Mouse (Mus musculus): Measurements from ENCODE around the gene Gm5751. TPM values are rescaled to one million over a fixed set of nuclear protein-coding genes. Genes with fewer than 3 reads are reported as not detected.
A peak's percentile ranks its signal among the peaks of the same experiment; 100 is the strongest.
"Not testable (repeated sequence)": the region's sequence is repeated elsewhere in the genome, so short reads cannot be mapped to it uniquely, and the experiment has no call there.

The Gm5751 gene
- polyA plus RNA-seq (2015; fragmentation: Nextera tagmentation; extraction: Ambion mirVana) = not detected in 2 replicates

DNA sequence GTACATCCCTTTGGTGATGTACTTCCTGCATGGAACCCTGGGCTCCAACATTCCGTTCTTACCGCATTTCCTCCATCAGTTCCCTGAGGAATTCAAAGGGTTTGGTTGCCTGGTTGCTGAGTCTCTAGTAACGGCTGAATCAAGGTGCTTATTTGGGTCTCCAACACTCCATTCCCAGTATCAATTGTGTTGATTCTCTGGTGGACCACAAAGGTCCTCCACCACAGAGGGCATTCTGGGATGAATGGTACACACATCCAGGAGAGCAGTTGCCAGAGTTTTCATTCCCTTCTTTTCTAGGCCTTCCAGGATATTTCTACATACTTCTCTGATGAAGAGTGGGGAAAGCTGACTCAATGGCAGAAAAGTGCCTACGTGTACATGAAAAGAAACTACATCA lies at the start of gene Gm5751:
TSS of gene Gm5751 (plus strand) at position 301 of the 400 bp plus-strand sequence.
- not testable (repeated sequence) for H3K9ac ChIP-seq (ENCODE audit: low read depth, low read length); H3K27me3 ChIP-seq (replicated peaks; ENCODE audit: control insufficient read depth, insufficient read depth, low read length); H3K4me1 ChIP-seq (ENCODE audit: control insufficient read depth, insufficient read depth, low read depth, low read length); H3K4me2 ChIP-seq (ENCODE audit: low read length); H3K27ac ChIP-seq (ENCODE audit: low read depth, low read length); ATAC-seq; H3K9me3 ChIP-seq (ENCODE audit: control insufficient read depth, low read length); H3K36me3 ChIP-seq (ENCODE audit: control insufficient read depth, insufficient read depth, low read length); H3K4me3 ChIP-seq (ENCODE audit: low read length)
- 88% methylated on average over 3 of the region's 4 CpGs for WGBS

GRCm38 (mm10) chrX:8832043-8832442 lies 42.0 kb upstream of the Gm5751 start:
- ATAC-seq = no peak
- Histone ChIP-seq H3K27ac (ENCODE audit: low read depth, low read length) (no peak overlapping the region), H3K4me2 (ENCODE audit: low read length) (no peak overlapping the region), H3K36me3 (ENCODE audit: control insufficient read depth, insufficient read depth, low read length) (no peaks in the 10 kb centered on the region), H3K4me3 (ENCODE audit: low read length) (no peak overlapping the region), H3K9me3 (ENCODE audit: control insufficient read depth, low read length) (no peaks in the 10 kb centered on the region), H3K27me3 (replicated peaks; ENCODE audit: control insufficient read depth, insufficient read depth, low read length) (no peaks in the 10 kb centered on the region), H3K4me1 (ENCODE audit: control insufficient read depth, insufficient read depth, low read depth, low read length) (no peaks in the 10 kb centered on the region), H3K9ac (ENCODE audit: low read depth, low read length) (no peak overlapping the region)

- no peaks in the 10 kb centered on the region for H3K27me3 ChIP-seq (replicated peaks; ENCODE audit: control insufficient read depth, insufficient read depth, low read length)
- H3K27ac ChIP-seq (ENCODE audit: low read depth, low read length) = no peak within 1 kb of the TSS
- no peak within 1 kb of the TSS for H3K4me2 ChIP-seq (ENCODE audit: low read length)
- no peaks in the 10 kb centered on the region for H3K9me3 ChIP-seq (ENCODE audit: control insufficient read depth, low read length)
- H3K4me3 ChIP-seq (ENCODE audit: low read length) = no peak within 1 kb of the TSS
- 93% methylated on average over 1 of the region's 1 CpGs for WGBS
- no peak for ATAC-seq
- no peak within 1 kb of the TSS for H3K9ac ChIP-seq (ENCODE audit: low read depth, low read length)
- H3K36me3 ChIP-seq (ENCODE audit: control insufficient read depth, insufficient read depth, low read length) = no peaks in the 10 kb centered on the region
- no peaks in the 10 kb centered on the region for H3K4me1 ChIP-seq (ENCODE audit: control insufficient read depth, insufficient read depth, low read depth, low read length)
Observed at GRCm38 (mm10) chrX:8843694-8844093, 30.4 kb upstream of the Gm5751 start, which contains the start of gene Gm6592. TSS of gene Gm6592 (plus strand) at chrX:8843994.

- 87% methylated on average over 10 of the region's 10 CpGs for WGBS
- ATAC-seq = no peak
- H3K9ac ChIP-seq (ENCODE audit: low read depth, low read length) = no peak overlapping the region
Observed at GRCm38 (mm10) chrX:8852486-8852885, 21.6 kb upstream of the Gm5751 start.

DNA sequence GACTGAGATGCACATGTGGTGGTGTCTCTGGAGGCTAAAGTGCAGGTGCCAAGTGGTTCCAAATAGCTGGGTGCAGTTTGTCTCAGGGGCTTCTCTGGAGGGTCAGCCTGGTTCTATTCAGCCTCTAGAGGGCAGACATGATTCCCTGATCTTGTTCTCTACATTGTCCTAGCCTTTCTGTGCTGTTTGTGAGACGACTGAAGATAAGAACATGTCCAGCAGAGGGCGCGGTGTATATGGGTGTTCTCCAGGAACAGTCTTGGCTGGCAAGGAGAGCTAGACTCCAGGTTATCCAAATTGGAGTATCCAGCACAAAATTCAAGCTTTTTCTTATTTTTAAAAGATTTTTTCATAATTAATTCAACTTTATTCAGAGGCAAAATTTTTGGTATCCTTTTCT lies 9.7 kb upstream of the Gm5751 start:
- H3K4me3 ChIP-seq (ENCODE audit: low read length); H3K4me2 ChIP-seq (ENCODE audit: low read length); H3K9ac ChIP-seq (ENCODE audit: low read depth, low read length); H3K27ac ChIP-seq (ENCODE audit: low read depth, low read length); H3K4me1 ChIP-seq (ENCODE audit: control insufficient read depth, insufficient read depth, low read depth, low read length); H3K9me3 ChIP-seq (ENCODE audit: control insufficient read depth, low read length); H3K36me3 ChIP-seq (ENCODE audit: control insufficient read depth, insufficient read depth, low read length); ATAC-seq; H3K27me3 ChIP-seq (replicated peaks; ENCODE audit: control insufficient read depth, insufficient read depth, low read length): not testable (repeated sequence)
- 2% methylated on average over 3 of the region's 3 CpGs for WGBS

More at GRCm38 (mm10) chrX:8852486-8852885, 21.6 kb upstream of the Gm5751 start:
- Histone ChIP-seq H3K27me3 (replicated peaks; ENCODE audit: control insufficient read depth, insufficient read depth, low read length) (no peaks in the 10 kb centered on the region), H3K4me3 (ENCODE audit: low read length) (no peak overlapping the region), H3K4me1 (ENCODE audit: control insufficient read depth, insufficient read depth, low read depth, low read length) (no peaks in the 10 kb centered on the region), H3K36me3 (ENCODE audit: control insufficient read depth, insufficient read depth, low read length) (no peaks in the 10 kb centered on the region), H3K9me3 (ENCODE audit: control insufficient read depth, low read length) (no peaks in the 10 kb centered on the region), H3K27ac (ENCODE audit: low read depth, low read length) (no peak overlapping the region), H3K4me2 (ENCODE audit: low read length) (no peak overlapping the region)

DNA sequence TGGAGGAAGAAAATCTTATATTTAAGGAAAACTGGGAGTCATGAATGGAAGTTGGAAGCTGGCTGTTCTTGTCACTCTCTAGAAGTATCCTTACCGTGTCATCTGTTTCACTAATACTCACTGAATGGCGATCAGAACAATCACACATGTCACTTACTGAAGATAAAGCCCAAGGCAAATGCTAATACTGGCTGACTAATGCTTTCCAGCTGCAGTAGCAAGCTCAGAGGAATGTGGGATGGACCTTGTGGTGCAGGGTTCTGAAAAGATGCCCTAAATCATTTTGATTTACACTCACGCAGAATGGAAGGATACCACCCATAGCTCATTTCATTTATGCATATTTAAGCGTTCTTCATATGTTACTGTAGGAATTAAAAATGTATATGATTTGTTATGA lies 10.3 kb downstream of the Gm5751 start:
- 80% methylated on average over 4 of the region's 4 CpGs for WGBS
- no peak for ATAC-seq

GRCm38 (mm10) chrX:8891975-8892342 lies 17.9 kb downstream of the Gm5751 start:
- Histone ChIP-seq H3K4me1 (ENCODE audit: control insufficient read depth, insufficient read depth, low read depth, low read length) (no peaks in the 10 kb centered on the region), H3K27ac (ENCODE audit: low read depth, low read length) (peak overlapping the region; percentile 87), H3K9ac (ENCODE audit: low read depth, low read length) (peak overlapping the region; percentile 85; the same call in 1 of the 2 replicates), H3K9me3 (ENCODE audit: control insufficient read depth, low read length) (peaks cover 4% of the 10 kb centered on the region; the same call in 1 of the 2 replicates), H3K36me3 (ENCODE audit: control insufficient read depth, insufficient read depth, low read length) (no peaks in the 10 kb centered on the region), H3K27me3 (replicated peaks; ENCODE audit: control insufficient read depth, insufficient read depth, low read length) (no peaks in the 10 kb centered on the region), H3K4me3 (ENCODE audit: low read length) (peak overlapping the region; percentile 59), H3K4me2 (ENCODE audit: low read length) (peak overlapping the region; percentile 72)
- WGBS = 37% methylated on average over 4 of the region's 9 CpGs
- ATAC-seq = peak; percentile 63

More for the DNA sequence above, 10.3 kb downstream of the Gm5751 start:
- Histone ChIP-seq H3K4me1 (ENCODE audit: control insufficient read depth, insufficient read depth, low read depth, low read length) (no peaks in the 10 kb centered on the region), H3K4me3 (ENCODE audit: low read length) (no peak overlapping the region), H3K36me3 (ENCODE audit: control insufficient read depth, insufficient read depth, low read length) (no peaks in the 10 kb centered on the region), H3K9me3 (ENCODE audit: control insufficient read depth, low read length) (no peaks in the 10 kb centered on the region), H3K27me3 (replicated peaks; ENCODE audit: control insufficient read depth, insufficient read depth, low read length) (no peaks in the 10 kb centered on the region), H3K9ac (ENCODE audit: low read depth, low read length) (no peak overlapping the region), H3K27ac (ENCODE audit: low read depth, low read length) (no peak overlapping the region), H3K4me2 (ENCODE audit: low read length) (no peak overlapping the region)

DNA sequence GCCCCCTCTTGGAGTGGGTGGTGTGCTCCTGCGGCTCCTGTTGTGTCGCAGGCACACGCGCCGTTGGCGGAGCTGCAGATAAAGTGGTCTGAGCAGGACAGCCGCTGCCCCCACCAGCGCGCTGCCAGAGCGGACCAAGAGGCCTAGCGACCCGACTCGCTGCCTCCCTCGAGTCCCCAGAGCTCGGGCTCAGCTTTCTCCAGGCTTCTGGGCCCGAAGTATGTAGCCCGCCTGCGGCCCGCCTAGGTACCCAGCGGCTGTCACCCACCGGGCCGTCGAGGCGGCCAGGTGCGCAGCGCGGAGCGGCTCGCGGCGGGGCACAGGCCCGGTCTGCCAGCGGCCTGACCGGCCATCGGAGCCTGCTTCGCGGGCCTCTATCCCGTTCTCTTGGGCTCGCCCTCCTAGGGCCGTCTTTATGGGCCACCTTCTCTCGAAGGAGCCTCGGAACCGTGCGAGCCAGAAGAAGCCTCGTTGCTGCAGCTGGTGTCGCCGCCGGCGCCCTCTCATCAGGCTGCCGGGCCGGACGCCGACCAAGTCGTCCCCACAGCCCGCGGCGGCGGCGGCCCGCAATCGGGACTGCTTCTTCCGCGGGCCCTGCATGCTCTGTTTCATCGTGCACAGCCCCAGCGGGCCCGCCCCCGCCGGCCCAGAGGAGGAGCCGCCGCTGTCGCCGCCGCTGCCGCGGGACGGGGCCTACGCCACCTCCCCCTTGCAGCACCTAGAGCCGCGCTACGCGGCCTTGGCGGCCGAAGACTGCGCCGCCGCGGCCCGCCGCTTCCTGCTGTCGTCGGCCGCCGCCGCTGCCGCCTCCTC lies 18.5 kb downstream of the Gm5751 start, which contains the start of gene B630019K06Rik:
TSS of gene B630019K06Rik (plus strand) at position 40 of the 813 bp plus-strand sequence.
- H3K27me3 ChIP-seq (replicated peaks; ENCODE audit: control insufficient read depth, insufficient read depth, low read length) = no peaks in the 10 kb centered on the region
- H3K36me3 ChIP-seq (ENCODE audit: control insufficient read depth, insufficient read depth, low read length) = no peaks in the 10 kb centered on the region
- WGBS = 20% methylated on average over 59 of the region's 95 CpGs

DNA sequence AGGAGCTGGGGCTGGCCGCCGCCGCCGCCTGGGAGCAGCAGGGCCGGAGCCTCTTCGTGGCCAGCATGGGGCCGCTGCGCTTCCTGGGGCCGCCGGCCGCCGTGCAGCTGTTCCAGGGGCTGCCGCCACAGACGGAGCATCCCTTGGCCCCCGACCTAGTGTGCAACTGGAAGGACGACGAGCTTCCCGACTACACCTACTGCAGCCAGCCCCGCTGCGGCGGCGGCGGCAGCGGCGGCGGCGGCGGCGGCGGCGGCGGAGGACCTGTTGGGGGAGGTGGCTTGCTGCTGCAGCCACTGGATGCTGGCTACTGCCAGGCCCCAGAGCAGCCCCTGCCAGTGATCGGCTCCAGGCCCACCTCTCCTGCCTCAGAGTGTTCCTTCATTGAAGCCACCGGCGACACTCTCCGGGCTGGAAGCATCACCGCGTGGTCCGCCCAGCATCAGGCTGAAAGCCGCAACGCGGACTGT lies 19.2 kb downstream of the Gm5751 start:
- ATAC-seq = peak; percentile 72
- Histone ChIP-seq H3K9me3 (ENCODE audit: control insufficient read depth, low read length) (peaks cover 4% of the 10 kb centered on the region; the same call in 1 of the 2 replicates), H3K4me1 (ENCODE audit: control insufficient read depth, insufficient read depth, low read depth, low read length) (no peaks in the 10 kb centered on the region), H3K36me3 (ENCODE audit: control insufficient read depth, insufficient read depth, low read length) (no peaks in the 10 kb centered on the region), H3K4me3 (ENCODE audit: low read length) (peak overlapping the region; percentile 59), H3K27me3 (replicated peaks; ENCODE audit: control insufficient read depth, insufficient read depth, low read length) (no peaks in the 10 kb centered on the region), H3K27ac (ENCODE audit: low read depth, low read length) (peak overlapping the region; percentile 87), H3K9ac (ENCODE audit: low read depth, low read length) (peak overlapping the region; percentile 85), H3K4me2 (ENCODE audit: low read length) (peak overlapping the region; percentile 72)
- WGBS = 25% methylated on average over 14 of the region's 42 CpGs

More for the DNA sequence above, 18.5 kb downstream of the Gm5751 start, which contains the start of gene B630019K06Rik:
- peak within 1 kb of the TSS; percentile 85 for H3K9ac ChIP-seq (ENCODE audit: low read depth, low read length)
- peak within 1 kb of the TSS; percentile 87 for H3K27ac ChIP-seq (ENCODE audit: low read depth, low read length)
- peaks cover 4% of the 10 kb centered on the region; the same call in 1 of the 2 replicates for H3K9me3 ChIP-seq (ENCODE audit: control insufficient read depth, low read length)
- H3K4me1 ChIP-seq (ENCODE audit: control insufficient read depth, insufficient read depth, low read depth, low read length) = no peaks in the 10 kb centered on the region
- H3K4me2 ChIP-seq (ENCODE audit: low read length) = peak within 1 kb of the TSS; percentile 72
- peak within 1 kb of the TSS; percentile 59 for H3K4me3 ChIP-seq (ENCODE audit: low read length)
- ATAC-seq = peak; percentile 90
